Mouse (Mus musculus) mesoderm, embryonic 11.5 days (tissue): ENCODE measurements around the gene Ctnna2.

Experiments used
- DNase-seq: peaks from one replicate; pipeline ENCODE4 v3.0.0-alpha.2; 2012; ENCODE audit warnings: low read depth, low spot score

The Ctnna2 gene

GRCm38 (mm10) chr6:77582568-77582967 lies 396.9 kb downstream of the Ctnna2 start:
- DNase-seq = peak; percentile 29

DNA sequence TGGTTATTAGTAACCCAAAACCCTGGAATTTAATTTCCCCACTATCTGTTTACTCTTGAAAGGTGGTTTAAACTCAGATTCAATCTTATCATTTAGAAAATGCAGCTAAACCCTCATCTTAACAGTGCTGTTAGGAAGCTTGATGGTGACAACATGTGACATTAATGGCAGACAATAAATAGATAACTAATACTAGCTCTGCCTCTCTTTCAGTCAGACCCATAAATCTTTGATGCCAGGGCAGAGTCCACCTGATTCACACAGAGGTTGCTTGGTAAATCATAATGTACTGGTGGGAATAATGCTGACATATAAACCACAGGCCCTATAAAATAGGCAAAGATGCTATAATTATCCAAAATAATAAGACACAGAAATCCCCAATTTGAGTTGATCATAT lies 398.6 kb downstream of the Ctnna2 start:
- DNase-seq = no peak

DNA sequence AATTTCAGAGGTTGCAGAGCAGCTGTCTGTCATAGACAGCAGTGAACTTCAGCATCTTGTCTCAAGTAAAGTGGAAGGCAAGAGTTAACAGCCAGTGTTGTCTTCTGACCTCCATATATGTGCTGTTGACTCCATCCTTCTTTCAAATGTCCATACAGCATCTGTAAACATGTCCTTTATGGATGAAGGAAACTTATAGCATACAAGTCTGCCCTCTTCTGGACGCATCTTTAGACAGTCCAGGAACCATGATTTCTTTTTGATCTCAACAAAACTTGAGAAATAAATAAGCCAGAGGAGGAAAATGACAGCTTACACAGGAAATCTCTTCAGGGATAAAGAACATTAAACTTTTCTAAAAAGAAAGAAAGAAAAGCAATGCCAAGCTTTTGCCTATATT lies 400.9 kb downstream of the Ctnna2 start:
- no peak for DNase-seq

GRCm38 (mm10) chr6:77577585-77577984 lies 401.9 kb downstream of the Ctnna2 start:
- DNase-seq = no peak

DNA sequence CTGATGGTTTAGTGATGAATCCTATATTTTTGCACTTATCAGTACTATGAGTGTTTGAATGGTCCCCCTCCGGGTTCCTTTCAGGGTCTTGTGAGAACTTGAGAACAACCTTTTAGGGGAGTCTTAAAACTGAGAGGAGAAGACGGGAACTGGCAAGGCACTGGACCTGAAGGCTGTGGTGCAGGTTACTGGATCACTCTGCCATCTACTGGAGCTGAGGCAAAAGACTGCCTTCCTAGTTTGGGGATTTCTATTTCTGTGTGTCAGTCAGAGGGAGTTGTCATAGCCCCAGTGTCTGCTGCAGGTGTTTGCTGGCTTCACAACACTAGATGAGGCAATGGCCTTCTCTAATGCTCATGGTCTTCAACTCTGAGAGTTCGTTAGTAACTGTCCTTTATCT lies 406.9 kb downstream of the Ctnna2 start:
- peak; percentile 4 for DNase-seq

- DNase-seq = no peak
These were observed 409.6 kb downstream of the Ctnna2 start for GRCm38 (mm10) chr6:77569851-77570250.

DNA sequence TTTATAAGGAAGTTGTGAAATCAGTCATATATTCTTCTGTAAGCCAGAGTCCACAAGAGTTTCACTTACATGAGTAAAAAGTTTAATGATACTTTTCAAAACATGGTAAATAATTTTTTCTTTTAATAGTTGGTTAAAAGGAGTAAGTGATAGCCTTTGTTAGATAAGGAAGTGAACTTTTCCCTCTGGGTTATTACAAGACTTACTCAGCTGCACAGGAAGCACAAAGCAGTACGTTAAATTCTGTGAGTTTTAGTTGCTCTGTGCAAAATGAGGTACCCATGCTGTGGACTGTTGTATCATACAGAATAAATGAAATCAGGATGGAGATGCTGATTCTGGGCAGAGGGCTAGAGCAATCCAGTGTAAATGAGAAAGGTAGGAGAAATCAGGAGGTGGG lies 423.3 kb downstream of the Ctnna2 start:
- no peak for DNase-seq

GRCm38 (mm10) chr6:77537055-77537807 lies 442.3 kb downstream of the Ctnna2 start:
- DNase-seq = peak; percentile 54

DNA sequence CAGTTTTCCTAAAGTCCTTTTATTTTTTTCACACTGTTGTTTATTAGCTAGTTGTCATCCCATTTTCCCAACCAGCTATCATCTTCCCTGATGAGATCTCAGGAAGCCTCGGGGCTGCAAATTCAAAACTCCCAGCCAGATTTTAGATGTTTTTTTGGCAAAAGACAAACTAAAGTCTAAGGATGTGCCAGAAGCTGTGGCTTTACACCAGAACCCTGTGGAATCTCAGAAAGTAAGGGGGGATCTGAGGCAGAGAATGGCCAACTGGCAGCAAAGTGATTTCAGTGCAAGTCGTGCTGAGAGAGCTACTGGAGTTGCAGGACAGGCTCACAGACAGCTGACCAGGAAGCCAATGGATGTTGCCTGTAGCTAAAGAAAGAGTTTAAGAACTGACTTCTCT lies 451.9 kb downstream of the Ctnna2 start:
- DNase-seq = no peak

DNA sequence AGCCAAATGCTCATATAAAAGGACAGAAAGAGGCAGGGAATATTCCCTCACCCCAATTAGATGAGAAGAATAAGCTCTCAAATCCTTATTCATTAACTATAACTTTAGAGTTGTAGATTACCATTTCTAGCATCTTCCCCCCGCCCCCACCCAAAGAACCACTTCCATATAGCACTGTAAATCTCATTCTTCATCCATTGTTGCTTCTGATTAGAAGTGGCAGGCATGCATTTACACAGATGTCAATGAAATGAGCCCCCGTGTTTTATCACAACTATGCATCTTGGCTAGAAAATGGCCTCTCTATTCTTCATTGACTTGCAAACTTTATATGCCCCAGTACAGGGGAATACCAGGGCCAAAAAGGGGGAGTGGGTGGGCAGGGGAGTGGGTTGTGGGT lies 457.7 kb downstream of the Ctnna2 start:
- DNase-seq = no peak

GRCm38 (mm10) chr6:77516515-77516914 lies 463.0 kb downstream of the Ctnna2 start:
- no peak for DNase-seq

DNA sequence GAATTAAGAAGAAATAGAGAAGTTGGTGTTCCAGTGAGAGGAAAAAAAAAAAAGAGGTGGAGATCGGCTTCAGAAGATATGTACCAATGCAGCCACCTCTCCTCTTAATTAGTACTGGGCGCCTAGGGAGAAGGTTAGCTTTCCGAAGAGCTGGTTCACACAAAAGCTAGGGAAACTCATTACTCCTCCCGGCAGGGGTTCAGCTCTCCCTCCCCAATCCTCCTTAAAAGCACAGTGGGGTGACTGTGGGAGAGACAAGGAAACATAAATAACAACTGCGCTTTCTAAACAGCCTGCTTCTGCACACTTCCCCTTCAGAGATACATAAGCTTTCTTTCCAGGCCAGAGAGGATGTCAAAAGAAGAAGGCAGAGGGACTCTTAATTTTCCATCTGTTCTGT lies 467.7 kb downstream of the Ctnna2 start:
- DNase-seq = peak; percentile 15

GRCm38 (mm10) chr6:77491721-77492120 lies 487.8 kb downstream of the Ctnna2 start:
- DNase-seq = no peak

DNA sequence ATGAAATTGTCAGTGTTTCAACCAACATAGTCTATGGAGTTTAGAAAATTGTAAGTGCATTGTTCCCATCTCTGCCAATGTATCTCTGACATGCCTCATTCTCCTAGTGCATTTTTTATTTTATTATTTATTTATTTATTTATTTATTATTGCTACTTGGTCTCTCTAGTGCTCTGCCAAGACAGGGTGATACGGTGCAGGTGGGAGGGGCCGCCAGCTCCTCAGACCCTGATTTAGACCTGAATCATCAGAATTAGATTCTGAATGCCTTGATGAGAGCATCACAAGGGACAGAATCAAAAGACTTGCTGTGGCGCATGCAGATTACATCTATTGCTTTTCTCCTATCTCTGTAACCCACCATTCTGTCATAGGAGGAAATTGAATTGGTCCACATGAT lies 492.8 kb downstream of the Ctnna2 start:
- DNase-seq = no peak

DNA sequence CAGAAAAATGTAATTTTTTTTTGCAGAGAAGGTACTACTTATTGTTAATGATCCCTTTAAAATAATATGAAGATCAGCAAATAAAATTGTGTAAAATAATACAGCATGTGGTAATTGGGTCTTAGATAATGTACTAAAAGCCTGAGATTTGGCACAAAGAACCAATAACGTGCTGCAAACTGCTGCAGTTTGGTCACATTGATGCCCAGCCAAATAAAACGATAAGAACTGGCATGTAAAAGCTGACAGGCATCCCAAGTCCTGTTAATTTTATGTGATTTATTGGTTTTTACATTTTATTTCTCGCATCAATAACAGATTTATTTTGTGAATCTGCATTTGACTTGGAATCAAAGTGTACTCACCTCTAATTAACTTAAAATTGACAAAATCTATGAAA lies 497.4 kb downstream of the Ctnna2 start:
- DNase-seq = no peak

- no peak for DNase-seq
These were observed 504.1 kb downstream of the Ctnna2 start for GRCm38 (mm10) chr6:77475354-77475753.

- no peak for DNase-seq
These were observed 506.2 kb downstream of the Ctnna2 start for GRCm38 (mm10) chr6:77473256-77473655.

- DNase-seq = no peak
These were observed 511.4 kb downstream of the Ctnna2 start for GRCm38 (mm10) chr6:77468058-77468457.

GRCm38 (mm10) chr6:77462737-77463136 lies 516.8 kb downstream of the Ctnna2 start:
- DNase-seq = no peak

DNA sequence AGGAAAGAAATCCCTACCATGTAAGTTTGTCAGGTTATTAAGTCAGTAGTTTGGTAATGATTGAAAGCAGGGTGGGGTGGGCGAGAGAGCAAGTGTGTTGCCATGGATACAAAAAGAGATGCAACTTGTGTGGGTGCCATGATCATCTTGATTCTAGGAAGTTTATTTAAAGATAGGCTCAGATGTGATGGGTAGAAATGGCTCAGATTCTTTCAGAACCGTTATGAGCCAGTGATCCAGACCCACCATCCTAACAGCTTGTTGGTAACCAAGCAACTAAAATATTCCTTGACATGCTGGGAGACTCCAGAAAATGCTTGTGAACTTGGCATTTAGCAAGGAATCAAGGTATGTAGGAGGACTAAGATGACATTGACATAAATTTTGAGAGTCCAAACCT lies 521.6 kb downstream of the Ctnna2 start:
- no peak for DNase-seq

DNA sequence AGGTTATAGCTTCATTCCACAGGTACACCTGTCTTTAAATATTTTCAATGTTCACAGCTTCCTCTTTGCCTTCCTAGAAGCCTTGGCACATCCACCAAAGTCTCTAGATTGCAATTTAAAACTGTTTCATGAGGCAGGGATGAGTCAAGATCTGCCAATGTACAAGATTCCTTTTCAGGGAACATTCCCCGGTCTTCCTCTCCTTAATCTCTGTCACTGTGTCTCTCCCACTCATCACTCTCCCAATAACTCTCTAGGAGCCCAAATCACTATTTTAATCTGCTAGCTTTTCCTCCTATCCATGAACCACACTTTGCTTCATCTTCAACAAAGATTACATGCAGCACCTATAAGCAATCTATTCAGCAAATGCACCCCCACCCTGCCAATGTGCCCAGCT lies 532.6 kb downstream of the Ctnna2 start:
- DNase-seq = no peak

DNA sequence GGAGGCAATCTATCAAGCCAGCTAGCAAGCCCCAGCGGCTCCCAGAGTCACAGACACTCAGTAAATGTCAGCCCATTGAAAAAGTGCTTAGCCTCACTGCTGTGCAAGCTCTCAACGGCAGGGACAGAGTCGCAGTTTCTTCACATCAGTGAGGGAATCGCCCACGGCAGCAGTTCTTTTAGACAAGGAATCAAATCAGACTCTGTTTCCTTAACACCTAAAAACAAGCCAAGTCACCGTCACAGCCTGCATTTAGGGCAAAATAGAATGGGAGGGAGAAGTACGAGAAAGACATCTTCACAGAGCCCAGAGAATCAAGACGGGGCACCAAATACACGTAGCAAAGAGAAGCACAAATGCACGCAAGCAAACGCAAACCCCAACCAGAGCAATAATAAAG lies 535.6 kb downstream of the Ctnna2 start:
- DNase-seq = no peak

DNA sequence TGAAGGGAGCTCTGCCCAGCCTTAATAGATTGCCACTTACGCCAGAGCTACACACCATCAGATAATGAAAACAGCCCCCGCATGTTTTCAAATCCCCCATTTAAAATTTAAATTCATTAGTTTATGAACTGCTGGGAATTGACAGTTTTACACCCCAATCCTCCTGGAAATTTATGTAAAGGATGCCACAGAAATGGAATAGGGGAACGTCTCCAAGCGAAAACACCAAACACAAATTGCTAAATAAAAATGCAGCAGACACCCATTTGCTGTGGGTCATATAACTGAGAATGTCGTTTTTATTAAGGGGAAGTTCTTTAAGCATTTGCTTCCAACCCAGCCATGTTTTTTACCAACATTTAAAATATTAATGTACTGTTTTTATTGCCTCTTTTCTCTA lies 538.4 kb downstream of the Ctnna2 start:
- no peak for DNase-seq

GRCm38 (mm10) chr6:77430381-77430780 lies 549.1 kb downstream of the Ctnna2 start:
- no peak for DNase-seq
